Comparison of ENCODE assay signal across 9 mouse cellular contexts in genomic region chr2:21368351-21369170, GRCm38 (mm10). TPM values are rescaled to one million over a fixed set of nuclear protein-coding genes. Genes with fewer than 3 reads are reported as not detected.
DNase-seq lines count a peak whose midpoint lies in the region; ATAC-seq and TF ChIP-seq lines count a peak whose summit lies in the region.
"Had no signal": no experiment of that assay in that cellular context is flagged by ENCODE, and none has a peak within 500 bp of the region (broad histone marks: within the 10 kb centered on the region; RNA-seq: fewer than 3 reads in every experiment).

No protein-coding gene starts in this region.

- H3K4me1 ChIP-seq in kidney, postnatal 0 days (replicated peaks; ENCODE audit: insufficient read depth, low read length) = no peaks in the 10 kb centered on the region
- peaks cover 5% of the 10 kb centered on the region; the same call in 1 of the 2 replicates for H3K4me1 ChIP-seq in embryonic facial prominence, embryonic 13.5 days
- H3K4me1 ChIP-seq in neural tube, embryonic 12.5 days = peaks cover 4% of the 10 kb centered on the region
- no peaks in the 10 kb centered on the region for H3K4me1 ChIP-seq in lung, adult 2 months (ENCODE audit: control insufficient read depth, insufficient read depth, low read length)

- H3K9ac ChIP-seq in kidney, postnatal 0 days (ENCODE audit: low read depth, low read length) = no peak overlapping the region
- H3K9ac ChIP-seq in embryonic facial prominence, embryonic 13.5 days = no peak overlapping the region
- 0 out of 2 replicates have a peak overlapping the region, but pooled peaks have one; percentile 36 for H3K9ac ChIP-seq in neural tube, embryonic 12.5 days

- no peak overlapping the region for H3K4me3 ChIP-seq in kidney, postnatal 0 days (replicated peaks; ENCODE audit: low read depth, low read length)
- H3K4me3 ChIP-seq in embryonic facial prominence, embryonic 13.5 days = no peak overlapping the region
- H3K4me3 ChIP-seq in neural tube, embryonic 12.5 days = peak overlapping the region; percentile 49
- H3K4me3 ChIP-seq in lung, adult 2 months (replicated peaks; ENCODE audit: extremely low read depth, low read depth, low read length) = no peak overlapping the region

- no peak for TF ChIP-seq CTCF in kidney, postnatal 0 days (IDR thresholded peaks at IDR 0.05; ENCODE audit: low read depth)
- TF ChIP-seq CTCF in lung, adult 2 months (IDR thresholded peaks at IDR 0.05; ENCODE audit: insufficient read depth, low read length) = no peak

- peak; percentile 76; the same call in 1 of the 2 replicates for ATAC-seq in kidney, postnatal 0 days (replicated peaks; ENCODE audit: low FRiP score, low read depth)
- 0 out of 2 replicates have a peak, but pooled peaks have one; percentile 26 for ATAC-seq in embryonic facial prominence, embryonic 13.5 days (ENCODE audit: insufficient number of reproducible peaks, insufficient read depth, low FRiP score, low TSS enrichment, low read depth)
- ATAC-seq in neural tube, embryonic 12.5 days (ENCODE audit: low FRiP score, low read depth) = peak; percentile 13

- H3K36me3 ChIP-seq in kidney, postnatal 0 days (ENCODE audit: insufficient read depth, low read length) = no peaks in the 10 kb centered on the region
- H3K36me3 ChIP-seq in embryonic facial prominence, embryonic 13.5 days = no peaks in the 10 kb centered on the region
- H3K36me3 ChIP-seq in neural tube, embryonic 12.5 days = no peaks in the 10 kb centered on the region

- no peak for TF ChIP-seq POLR2A in lung, adult 2 months (IDR thresholded peaks at IDR 0.05; ENCODE audit: borderline replicate concordance, extremely low read depth, low read depth, low read length)

- DNase-seq in kidney, postnatal 0 days (ENCODE audit: low spot score) = peak; percentile 49
- no peak for DNase-seq in kidney, adult 18-20 months
- DNase-seq in cerebellum, adult 11 months = peak; percentile 53
- peak; percentile 2 to 35 for DNase-seq in kidney, postnatal 25 days
- DNase-seq in gastrocnemius, adult 18-20 months (ENCODE audit: low spot score) = no peak
- DNase-seq in lung, adult 2 months = no peak

- 16% methylated on average over 44 of the region's 44 CpGs for WGBS in kidney, postnatal 0 days
- 14% methylated on average over 44 of the region's 44 CpGs for WGBS in embryonic facial prominence, embryonic 13.5 days
- WGBS in neural tube, embryonic 12.5 days = 12% methylated on average over 44 of the region's 44 CpGs
- 14% methylated on average over 44 of the region's 44 CpGs for WGBS in lung, adult 2 months

- H3K27ac ChIP-seq in kidney, postnatal 0 days = no peak overlapping the region
- H3K27ac ChIP-seq in embryonic facial prominence, embryonic 13.5 days = no peak overlapping the region
- no peak overlapping the region for H3K27ac ChIP-seq in neural tube, embryonic 12.5 days

- H3K27me3 ChIP-seq in kidney, postnatal 0 days (ENCODE audit: insufficient read depth, low read length) = peaks cover 9% of the 10 kb centered on the region; the same call in 1 of the 2 replicates
- peaks cover 45% of the 10 kb centered on the region for H3K27me3 ChIP-seq in embryonic facial prominence, embryonic 13.5 days
- H3K27me3 ChIP-seq in neural tube, embryonic 12.5 days (replicated peaks) = peaks cover 25% of the 10 kb centered on the region

- no peaks in the 10 kb centered on the region for H3K9me3 ChIP-seq in kidney, postnatal 0 days (replicated peaks; ENCODE audit: low read length)
- 0 out of 2 replicates have a peak, but pooled peaks cover 2% of the 10 kb centered on the region for H3K9me3 ChIP-seq in embryonic facial prominence, embryonic 13.5 days
- no peaks in the 10 kb centered on the region for H3K9me3 ChIP-seq in neural tube, embryonic 12.5 days

- no peak overlapping the region for H3K4me2 ChIP-seq in kidney, postnatal 0 days (ENCODE audit: low read length)
- H3K4me2 ChIP-seq in embryonic facial prominence, embryonic 13.5 days = no peak overlapping the region; the same call in 1 of the 2 replicates
- peak overlapping the region; percentile 73 for H3K4me2 ChIP-seq in neural tube, embryonic 12.5 days (replicated peaks)

RNA-seq across cellular contexts. Expression of gene Gpr158, which starts 1.2 kb away (rescaled TPM):
- not detected in 2 replicates for polyA plus RNA-seq in kidney, postnatal 0 days (2015; fragmentation: Nextera tagmentation; extraction: Ambion mirVana)
- 0.11 TPM in 1 of 2 replicates, not detected in the other for polyA plus RNA-seq in embryonic facial prominence, embryonic 13.5 days (2015; fragmentation: Nextera tagmentation; extraction: Ambion mirVana)
- polyA plus RNA-seq in neural tube, embryonic 12.5 days (2016; fragmentation: Nextera tagmentation; extraction: Ambion mirVana) = 0.87 and 1.0 TPM in 2 replicates
- not detected for total RNA-seq in gastrocnemius, adult 18-20 months (2021)
- polyA plus RNA-seq in lung, adult 2 months (2012; rRNA removed) = not detected in 2 replicates
- total RNA-seq: hematopoietic stem cell, adult 5-6 weeks had no signal

Comparison
In these comparisons a context has a peak if more than half of its experiments do, and no peak if none do; other contexts are left out.
1. DNase-seq: peak in kidney, postnatal 0 days (single experiment), cerebellum, adult 11 months (single experiment) and kidney, postnatal 25 days (2 of 2); none in kidney, adult 18-20 months (single experiment), gastrocnemius, adult 18-20 months (single experiment) and lung, adult 2 months (single experiment).
2. ATAC-seq: peak in every context shown above with its lines; median percentile 76 in kidney, postnatal 0 days; 26 in embryonic facial prominence, embryonic 13.5 days; 13 in neural tube, embryonic 12.5 days.